Mouse (Mus musculus) midbrain, embryonic 12.5 days (tissue): ENCODE results near the gene Rad23a. TPM values are rescaled to one million over a fixed set of nuclear protein-coding genes. Genes with fewer than 3 reads are reported as not detected.

Experiments used
- ATAC-seq: fragments of 200-750 bp; cut with Nextera tagmentation; 2 replicates; pipeline ENCODE4 v1.8.0; 2017; ENCODE audit warnings: low read depth, moderate TSS enrichment, moderate library complexity; ENCODE audit not compliant: low FRiP score
- H3K27ac ChIP-seq: fragments of 300-500 bp; sonication (generic); replicated peaks from 2 replicates; pipeline ENCODE4 v1.5.1; 2016; ENCODE audit warnings: mild to moderate bottlenecking
- H3K27me3 ChIP-seq: fragments of 300-500 bp; sonication (generic); 2 replicates; pipeline ENCODE4 v1.6.1; 2016; ENCODE audit warnings: mild to moderate bottlenecking
- H3K36me3 ChIP-seq: fragments of 300-500 bp; sonication (generic); 2 replicates; pipeline ENCODE4 v1.6.1; 2016
- H3K4me1 ChIP-seq: fragments of 300-500 bp; sonication (generic); 2 replicates; pipeline ENCODE4 v1.6.1; 2016
- H3K4me2 ChIP-seq: fragments of 300-500 bp; sonication (generic); replicated peaks from 2 replicates; pipeline ENCODE4 v1.6.1; 2016; ENCODE audit warnings: mild to moderate bottlenecking, moderate library complexity
- H3K4me3 ChIP-seq: fragments of 300-500 bp; sonication (generic); 2 replicates; pipeline ENCODE4 v1.5.1; 2016; ENCODE audit warnings: mild to moderate bottlenecking
- H3K9ac ChIP-seq: fragments of 300-500 bp; sonication (generic); replicated peaks from 2 replicates; pipeline ENCODE4 v1.6.1; 2016; ENCODE audit warnings: mild to moderate bottlenecking, moderate library complexity
- H3K9me3 ChIP-seq: fragments of 300-500 bp; sonication (generic); 2 replicates; pipeline ENCODE4 v1.6.1; 2016; ENCODE audit warnings: mild to moderate bottlenecking
- WGBS: fragments of 180-500 bp; shearing (Covaris S2); methylation state at CpG from one replicate; pipeline ENCODE4 v1.1.7; 2016; 5-methylcytosine and 5-hydroxymethylcytosine counted together
- polyA plus RNA-seq: library from polyadenylated mRNA; unstranded; fragments of >200 nt; fragmentation: Nextera tagmentation; extraction: Ambion mirVana; gene quantifications from 2 replicates; pipeline ENCODE4 v1.2.1, GENCODE M21; 2016

Rad23a gene
- polyA plus RNA-seq, 1 experiment from 2014 or later = 104 TPM

DNA sequence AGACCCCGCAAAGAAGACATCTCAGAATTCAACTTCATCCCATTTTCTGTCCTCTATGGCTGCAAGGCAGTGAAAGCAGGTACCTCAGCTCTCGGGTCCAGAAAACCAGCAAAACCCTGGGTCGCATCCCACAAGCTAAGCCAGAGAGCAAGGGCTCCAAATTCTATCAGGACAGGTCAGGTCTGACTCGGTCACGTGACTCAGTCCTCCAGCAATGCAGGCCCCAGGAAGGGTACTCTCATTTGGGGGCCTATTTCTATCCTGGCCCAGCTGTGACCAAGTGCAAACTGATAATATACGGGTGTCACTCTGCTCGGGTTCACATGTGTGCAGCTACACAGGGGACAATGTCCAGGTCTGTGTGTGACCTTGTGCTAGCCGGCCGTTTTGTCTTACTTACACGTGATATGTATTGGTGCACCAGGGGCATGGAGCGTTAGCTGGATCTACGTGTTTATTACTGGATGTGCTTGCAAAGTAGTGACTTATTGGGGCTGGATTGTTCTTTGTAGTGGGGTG lies 48.0 kb downstream of the Rad23a start:
- Histone ChIP-seq H3K36me3 (no peaks in the 10 kb centered on the region), H3K9ac (no peak overlapping the region), H3K27me3 (peaks cover 99% of the 10 kb centered on the region), H3K27ac (no peak overlapping the region), H3K9me3 (no peaks in the 10 kb centered on the region), H3K4me3 (no peak overlapping the region), H3K4me2 (no peak overlapping the region), H3K4me1 (peaks cover 11% of the 10 kb centered on the region)
- WGBS = 71% methylated on average over 12 of the region's 12 CpGs
- no peak for ATAC-seq

DNA sequence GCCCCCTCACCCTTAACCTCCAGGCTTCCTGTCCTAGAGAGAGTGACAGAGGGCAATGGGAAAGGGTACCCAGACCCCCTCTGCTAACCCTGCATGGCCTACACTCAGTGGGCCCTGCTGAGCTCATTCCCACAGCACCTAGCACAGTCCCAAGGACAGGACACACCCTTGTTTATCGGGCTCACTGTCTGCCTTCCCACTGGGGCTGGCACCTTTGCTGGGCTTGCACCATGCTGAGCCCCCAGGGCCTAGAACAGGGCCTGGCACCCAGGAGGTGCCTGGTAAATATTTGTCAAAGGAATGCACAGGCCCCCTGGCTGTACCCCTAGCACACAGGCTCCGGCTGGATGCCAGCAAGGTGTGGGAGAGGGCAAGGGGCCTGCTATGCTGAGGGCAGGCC lies 49.9 kb downstream of the Rad23a start:
- H3K9ac ChIP-seq = no peak overlapping the region
- H3K4me3 ChIP-seq = no peak overlapping the region
- H3K27ac ChIP-seq = no peak overlapping the region
- no peaks in the 10 kb centered on the region for H3K36me3 ChIP-seq
- H3K4me2 ChIP-seq = no peak overlapping the region
- no peak for ATAC-seq
- H3K9me3 ChIP-seq = no peaks in the 10 kb centered on the region
- WGBS = 81% methylated on average over 2 of the region's 2 CpGs
- peaks cover 13% of the 10 kb centered on the region for H3K4me1 ChIP-seq
- H3K27me3 ChIP-seq = peaks cover 99% of the 10 kb centered on the region

DNA sequence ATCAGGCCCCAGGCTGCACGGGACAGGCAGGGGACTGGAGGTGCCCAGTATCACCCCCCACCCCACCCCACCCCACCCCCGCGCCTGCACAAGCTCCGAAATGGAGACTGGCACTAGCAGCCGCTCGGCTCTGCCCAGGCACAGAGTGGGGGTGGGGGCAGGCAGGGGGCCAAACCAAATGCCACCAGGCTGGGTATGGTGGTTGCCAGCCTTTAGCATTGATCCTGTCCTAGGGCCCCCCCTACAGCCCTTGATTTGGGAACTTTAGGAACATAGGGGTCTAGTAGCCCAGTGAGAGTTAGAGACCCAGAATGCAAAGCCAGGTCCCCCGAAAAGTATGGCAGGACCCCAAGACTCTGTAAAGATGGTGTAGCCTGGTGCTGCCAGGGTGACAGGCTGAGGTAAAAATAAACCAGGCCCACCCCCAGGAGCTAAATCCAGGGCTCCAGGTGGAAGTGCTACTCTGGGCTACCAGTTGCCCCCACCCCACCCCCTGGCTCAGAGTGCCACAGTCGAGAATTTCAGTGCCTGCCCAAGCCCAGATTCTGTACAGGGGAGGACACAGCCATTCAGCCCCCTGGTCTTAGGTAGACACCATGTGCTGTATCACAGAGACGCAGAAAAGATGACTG lies 50.5 kb downstream of the Rad23a start:
- Histone ChIP-seq H3K4me2 (no peak overlapping the region), H3K27ac (no peak overlapping the region), H3K9ac (no peak overlapping the region), H3K4me3 (no peak overlapping the region), H3K36me3 (no peaks in the 10 kb centered on the region), H3K27me3 (peaks cover 99% of the 10 kb centered on the region), H3K9me3 (no peaks in the 10 kb centered on the region), H3K4me1 (peaks cover 13% of the 10 kb centered on the region)
- WGBS = 80% methylated on average over 8 of the region's 9 CpGs
- ATAC-seq = no peak

DNA sequence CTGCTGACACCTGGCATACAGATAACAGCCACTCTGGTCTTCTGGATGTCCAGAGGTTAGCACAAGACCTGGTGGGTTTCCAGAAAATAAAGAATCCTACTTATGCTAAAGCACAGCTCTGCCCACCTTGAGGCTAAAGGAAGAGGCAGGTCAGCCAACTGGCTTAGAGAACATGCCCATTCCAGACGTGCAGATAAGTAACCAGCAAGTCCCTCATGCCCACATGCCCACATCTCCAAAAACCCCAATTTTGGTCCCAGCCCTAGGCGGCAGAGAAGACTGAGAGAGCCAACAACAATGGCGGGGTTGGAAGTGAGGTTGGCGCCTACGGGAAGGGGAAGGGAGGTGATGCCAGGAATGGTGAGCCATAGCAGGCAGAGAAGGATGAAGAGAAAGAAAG lies 51.1 kb downstream of the Rad23a start:
- Histone ChIP-seq H3K4me1 (peaks cover 13% of the 10 kb centered on the region), H3K4me3 (no peak overlapping the region)

DNA sequence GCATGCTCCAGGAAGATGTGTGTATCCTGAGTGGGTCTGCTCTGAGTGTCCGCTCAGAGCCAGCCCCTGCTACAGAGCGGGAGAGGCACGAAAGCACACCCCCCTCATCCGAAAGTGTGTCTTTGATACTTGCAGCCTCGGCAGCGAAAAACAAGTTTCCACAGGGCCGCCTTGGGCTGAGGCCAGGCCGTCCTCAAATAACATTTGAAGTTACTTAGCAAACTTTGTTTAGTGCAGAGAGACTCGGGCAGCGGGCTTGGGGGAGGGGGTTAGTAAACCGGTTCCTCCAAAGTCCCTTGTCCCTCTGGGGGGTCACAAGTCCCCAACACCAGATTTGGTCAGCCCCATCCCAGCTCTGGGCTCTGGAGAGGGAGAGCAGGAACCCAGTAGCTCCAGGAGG lies 51.6 kb downstream of the Rad23a start:
- H3K9ac ChIP-seq = no peak overlapping the region
- no peaks in the 10 kb centered on the region for H3K9me3 ChIP-seq
- H3K4me2 ChIP-seq = no peak overlapping the region
- H3K4me1 ChIP-seq = peaks cover 13% of the 10 kb centered on the region
- H3K4me3 ChIP-seq = no peak overlapping the region
- H3K36me3 ChIP-seq = no peaks in the 10 kb centered on the region
- no peak overlapping the region for H3K27ac ChIP-seq
- WGBS = 11% methylated on average over 11 of the region's 11 CpGs
- no peak for ATAC-seq
- peaks cover 99% of the 10 kb centered on the region for H3K27me3 ChIP-seq

More for the DNA sequence above, 51.1 kb downstream of the Rad23a start:
- 62% methylated on average over 5 of the region's 5 CpGs for WGBS
- H3K4me2 ChIP-seq = no peak overlapping the region
- no peak overlapping the region for H3K27ac ChIP-seq
- ATAC-seq = no peak
- peaks cover 99% of the 10 kb centered on the region for H3K27me3 ChIP-seq
- no peak overlapping the region for H3K9ac ChIP-seq
- H3K9me3 ChIP-seq = no peaks in the 10 kb centered on the region
- H3K36me3 ChIP-seq = no peaks in the 10 kb centered on the region

DNA sequence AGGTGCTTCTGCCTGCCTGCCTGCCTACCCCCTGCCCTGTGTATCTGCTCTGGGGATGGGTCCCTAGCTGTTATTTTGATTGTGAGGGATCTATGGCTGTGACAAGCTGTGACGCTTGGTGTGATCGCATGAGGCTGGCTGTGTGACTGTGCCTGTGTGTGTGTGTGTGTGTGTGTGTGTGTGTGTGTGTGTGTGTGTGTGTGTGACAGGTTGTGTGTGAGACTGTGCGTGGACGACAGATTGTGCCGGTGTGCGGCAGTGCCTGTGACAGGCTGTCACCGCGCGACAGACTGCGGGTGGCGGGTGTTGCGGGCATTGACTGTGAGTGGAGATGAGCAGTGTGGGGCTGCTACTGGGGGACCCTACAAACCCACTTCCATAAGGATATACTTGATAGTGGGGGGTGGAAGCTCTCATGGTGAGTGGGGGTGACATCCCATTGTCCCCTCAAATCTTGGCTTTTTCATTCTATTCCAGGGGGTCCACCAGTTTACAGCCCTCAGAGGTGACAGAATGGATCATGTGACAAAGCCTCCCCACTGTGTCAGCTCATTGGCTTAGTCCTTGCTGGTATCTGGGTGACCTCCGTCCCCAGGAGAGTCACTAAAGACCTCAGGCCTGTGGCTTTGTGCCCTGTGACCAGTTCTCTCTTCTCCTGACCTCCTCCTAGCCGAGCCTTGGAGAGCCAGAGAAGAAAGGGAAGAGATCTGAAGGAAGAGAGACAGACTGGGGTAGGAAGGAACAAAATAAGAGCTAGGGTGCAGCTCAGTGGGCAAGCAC lies 52.8 kb downstream of the Rad23a start:
- H3K27me3 ChIP-seq = peaks cover 99% of the 10 kb centered on the region
- ATAC-seq = no peak
- no peak overlapping the region for H3K4me2 ChIP-seq
- WGBS = 7% methylated on average over 14 of the region's 14 CpGs
- H3K4me1 ChIP-seq = peaks cover 12% of the 10 kb centered on the region; the same call in 1 of the 2 replicates
- no peak overlapping the region for H3K27ac ChIP-seq
- no peaks in the 10 kb centered on the region for H3K36me3 ChIP-seq
- no peak overlapping the region for H3K9ac ChIP-seq
- H3K9me3 ChIP-seq = no peaks in the 10 kb centered on the region
- H3K4me3 ChIP-seq = no peak overlapping the region

DNA sequence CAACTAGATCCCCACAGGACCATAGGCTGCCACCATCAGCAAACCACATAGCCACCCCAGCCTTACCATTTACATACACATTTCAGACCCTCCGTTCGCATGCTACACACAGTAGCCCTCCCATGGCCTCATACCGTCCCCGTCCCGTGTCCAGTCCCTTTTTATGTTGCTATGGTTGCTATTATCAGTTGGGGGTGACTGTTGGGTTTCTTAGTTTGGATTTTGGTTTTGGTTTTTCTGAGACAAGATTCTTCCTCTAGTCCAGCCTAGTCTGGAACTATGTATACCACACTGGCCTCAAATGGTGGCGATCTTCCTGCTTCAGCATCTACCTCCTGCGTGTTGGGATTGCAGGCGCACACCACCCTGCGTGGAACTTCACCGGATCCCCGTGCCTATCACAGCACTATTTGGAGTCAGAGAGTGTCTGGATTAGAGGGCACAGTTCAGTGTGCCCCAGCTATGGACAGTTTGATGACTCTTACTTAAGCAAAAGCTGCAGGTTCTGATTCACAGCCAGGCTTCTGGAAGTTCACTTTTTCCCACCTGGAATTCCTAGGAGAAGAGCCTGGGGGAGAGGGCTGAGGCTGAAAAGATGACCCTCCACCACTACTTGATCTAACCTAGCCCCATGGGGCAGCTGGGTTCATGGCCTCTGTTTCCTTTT lies 53.5 kb downstream of the Rad23a start:
- Histone ChIP-seq H3K4me3 (no peak overlapping the region), H3K9me3 (no peaks in the 10 kb centered on the region), H3K9ac (no peak overlapping the region), H3K4me2 (no peak overlapping the region), H3K27ac (no peak overlapping the region), H3K4me1 (peaks cover 12% of the 10 kb centered on the region; the same call in 1 of the 2 replicates), H3K27me3 (peaks cover 99% of the 10 kb centered on the region), H3K36me3 (no peaks in the 10 kb centered on the region)
- no peak for ATAC-seq
- 3% methylated on average over 11 of the region's 11 CpGs for WGBS

DNA sequence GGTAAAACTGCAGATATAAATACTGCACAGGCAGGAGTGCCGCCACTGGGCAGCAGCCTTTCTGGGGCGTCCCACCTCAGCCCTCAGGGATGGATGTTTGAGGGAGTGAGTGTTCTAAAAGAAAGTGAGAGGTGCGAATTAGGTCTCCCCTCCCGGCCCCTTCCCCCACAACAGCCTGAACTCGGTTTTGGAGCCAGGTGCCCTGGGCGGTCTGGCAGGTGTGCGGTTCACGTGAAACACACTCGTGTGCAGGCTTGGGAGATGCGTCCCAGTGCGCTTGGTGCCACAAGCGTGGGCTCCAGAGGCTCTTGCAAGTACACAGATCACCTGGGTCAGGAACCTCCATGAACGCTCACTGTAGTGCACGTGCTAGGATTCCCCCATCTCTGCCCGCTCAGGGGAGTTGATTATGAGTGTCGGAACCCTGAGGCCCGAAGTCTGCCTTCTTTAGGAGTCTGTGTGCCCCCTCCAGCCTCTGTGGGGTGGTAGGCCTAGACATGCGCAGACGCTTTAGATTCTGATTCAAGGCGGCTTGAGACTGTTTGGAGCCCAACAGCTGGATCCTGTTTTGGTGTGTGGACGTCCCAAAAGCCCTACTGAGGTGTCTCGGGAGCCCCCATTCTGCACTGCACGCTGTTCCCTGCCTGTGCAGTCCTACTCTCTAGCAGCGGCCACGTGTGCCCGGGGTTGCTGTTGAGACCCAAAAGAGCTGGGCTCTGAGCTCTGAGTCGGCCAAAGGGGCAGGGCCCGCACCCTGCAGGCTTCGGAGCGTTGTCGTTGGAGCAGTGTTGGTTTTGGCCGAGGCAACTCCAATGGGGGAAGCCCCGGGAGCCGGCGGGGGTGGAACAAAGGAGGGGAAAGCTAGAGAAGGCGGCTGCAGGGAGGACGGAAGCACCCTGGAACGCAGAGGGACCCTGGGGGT lies 54.4 kb downstream of the Rad23a start:
- H3K27me3 ChIP-seq = peaks cover 100% of the 10 kb centered on the region
- ATAC-seq = no peak
- H3K4me1 ChIP-seq = peaks cover 16% of the 10 kb centered on the region; the same call in 1 of the 2 replicates
- WGBS = 1% methylated on average over 37 of the region's 38 CpGs
- no peak overlapping the region for H3K4me2 ChIP-seq
- 0 out of 2 replicates have a peak overlapping the region, but pooled peaks have one; percentile 7 for H3K4me3 ChIP-seq
- H3K27ac ChIP-seq = no peak overlapping the region
- no peaks in the 10 kb centered on the region for H3K9me3 ChIP-seq
- no peaks in the 10 kb centered on the region for H3K36me3 ChIP-seq
- H3K9ac ChIP-seq = no peak overlapping the region

DNA sequence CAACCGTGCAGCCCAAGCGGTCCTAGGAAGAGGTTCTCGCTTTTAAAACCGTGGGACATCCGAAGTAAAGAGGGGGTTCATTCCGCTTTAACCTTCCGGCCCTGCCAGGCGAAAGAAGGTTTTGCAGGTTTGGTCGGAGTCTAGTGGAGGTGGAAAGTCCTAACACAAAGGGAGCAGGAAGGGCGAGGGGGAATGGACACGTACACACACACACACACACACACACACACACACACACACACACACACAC lies 55.0 kb downstream of the Rad23a start:
- peaks cover 17% of the 10 kb centered on the region; the same call in 1 of the 2 replicates for H3K4me1 ChIP-seq
- ATAC-seq = no peak
- H3K9me3 ChIP-seq = no peaks in the 10 kb centered on the region
- peaks cover 100% of the 10 kb centered on the region for H3K27me3 ChIP-seq
- H3K4me2 ChIP-seq = no peak overlapping the region
- H3K27ac ChIP-seq = no peak overlapping the region
- H3K4me3 ChIP-seq = no peak overlapping the region
- under 1% methylated on average over 11 of the region's 11 CpGs for WGBS
- no peak overlapping the region for H3K9ac ChIP-seq
- H3K36me3 ChIP-seq = no peaks in the 10 kb centered on the region

DNA sequence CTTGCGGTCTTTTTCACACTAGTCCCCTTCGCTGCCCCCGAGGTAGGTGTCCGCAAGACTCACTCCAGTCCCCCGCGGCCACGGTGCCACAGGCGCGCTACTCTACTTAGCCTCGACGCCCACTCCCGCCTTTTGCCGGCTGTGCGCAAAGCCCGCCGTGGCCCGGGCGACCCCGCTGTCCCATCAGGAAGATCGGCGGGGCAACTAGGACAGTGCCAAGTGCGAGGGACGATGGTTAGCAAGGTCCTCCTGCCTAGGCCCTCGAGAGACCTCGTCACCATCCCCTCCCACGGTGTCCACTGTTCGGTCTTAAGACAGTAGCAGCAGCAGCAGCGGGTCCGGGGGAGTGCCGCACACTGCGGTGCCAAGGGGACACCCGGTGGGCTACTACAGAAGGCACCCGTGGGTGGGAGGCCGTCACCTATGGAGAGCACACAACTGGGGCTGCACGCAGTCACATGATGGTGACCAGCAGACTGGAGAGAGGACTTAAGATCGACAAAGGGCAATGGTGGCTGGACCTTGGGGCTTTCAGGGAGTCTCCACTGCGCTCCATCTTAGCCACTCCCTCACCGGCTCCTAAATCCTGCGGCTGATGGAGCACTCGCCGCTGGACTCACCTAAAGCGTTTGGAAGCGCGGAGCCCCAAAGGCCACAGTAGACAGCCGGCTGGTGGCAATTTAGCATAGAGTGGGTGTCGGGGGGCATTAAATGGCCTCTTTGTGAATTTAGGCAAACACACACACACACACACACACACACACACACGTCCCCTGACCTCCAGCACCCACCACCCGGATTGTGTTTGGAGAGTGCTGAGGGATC lies 55.6 kb downstream of the Rad23a start:
- 1% methylated on average over 48 of the region's 48 CpGs for WGBS
- no peaks in the 10 kb centered on the region for H3K9me3 ChIP-seq
- peak overlapping the region; percentile 14 for H3K4me3 ChIP-seq
- H3K4me2 ChIP-seq = 0 out of 2 replicates have a peak overlapping the region, but pooled peaks have one; percentile 7
- H3K27me3 ChIP-seq = peaks cover 100% of the 10 kb centered on the region
- no peak overlapping the region for H3K9ac ChIP-seq
- H3K36me3 ChIP-seq = no peaks in the 10 kb centered on the region
- H3K27ac ChIP-seq = no peak overlapping the region
- peaks cover 22% of the 10 kb centered on the region; the same call in 1 of the 2 replicates for H3K4me1 ChIP-seq
- ATAC-seq = no peak
